Mouse (Mus musculus): Measurements from ENCODE around the gene Scin. TPM values are rescaled to one million over a fixed set of nuclear protein-coding genes. Genes with fewer than 3 reads are reported as not detected.

Gene Scin
- polyA plus RNA-seq (2012): 2.0 and 3.8 TPM in 2 replicates

GRCm38 (mm10) chr12:40133573-40134271, at the start of gene Scin:
Scin (minus strand) TSS chr12:40134228.

GRCm38 (mm10) chr12:40037876-40038463, 96.1 kb downstream of the Scin start, which contains the start of gene Arl4a:
Arl4a (minus strand) TSS chr12:40038025.

Other genes with a start within 250 kb of the Scin start
- 53.0 and 67.2 TPM in 2 replicates for gene Arl4a, start 96.2 kb downstream of the Scin start, polyA plus RNA-seq (2012)
- not detected in 2 replicates for gene Lsmem1, start 65.3 kb upstream of the Scin start, polyA plus RNA-seq (2012)
- gene Ifrd1, start 114.3 kb upstream of the Scin start, polyA plus RNA-seq (2012): 77.7 and 94.8 TPM in 2 replicates

Measured in megakaryocyte-erythroid progenitor cell, adult 5 weeks (primary cell).